Mouse (Mus musculus) MN1 (cell line): Measurements from ENCODE around the gene Zfand5.
"Not testable (repeated sequence)": the region's sequence is repeated elsewhere in the genome, so short reads cannot be mapped to it uniquely, and the experiment has no call there.

ENCODE experiments used
- DNase-seq: peaks from one replicate; pipeline ENCODE4 v3.0.0-alpha.2; 2016; ENCODE audit warnings: low spot score

Gene Zfand5

DNA sequence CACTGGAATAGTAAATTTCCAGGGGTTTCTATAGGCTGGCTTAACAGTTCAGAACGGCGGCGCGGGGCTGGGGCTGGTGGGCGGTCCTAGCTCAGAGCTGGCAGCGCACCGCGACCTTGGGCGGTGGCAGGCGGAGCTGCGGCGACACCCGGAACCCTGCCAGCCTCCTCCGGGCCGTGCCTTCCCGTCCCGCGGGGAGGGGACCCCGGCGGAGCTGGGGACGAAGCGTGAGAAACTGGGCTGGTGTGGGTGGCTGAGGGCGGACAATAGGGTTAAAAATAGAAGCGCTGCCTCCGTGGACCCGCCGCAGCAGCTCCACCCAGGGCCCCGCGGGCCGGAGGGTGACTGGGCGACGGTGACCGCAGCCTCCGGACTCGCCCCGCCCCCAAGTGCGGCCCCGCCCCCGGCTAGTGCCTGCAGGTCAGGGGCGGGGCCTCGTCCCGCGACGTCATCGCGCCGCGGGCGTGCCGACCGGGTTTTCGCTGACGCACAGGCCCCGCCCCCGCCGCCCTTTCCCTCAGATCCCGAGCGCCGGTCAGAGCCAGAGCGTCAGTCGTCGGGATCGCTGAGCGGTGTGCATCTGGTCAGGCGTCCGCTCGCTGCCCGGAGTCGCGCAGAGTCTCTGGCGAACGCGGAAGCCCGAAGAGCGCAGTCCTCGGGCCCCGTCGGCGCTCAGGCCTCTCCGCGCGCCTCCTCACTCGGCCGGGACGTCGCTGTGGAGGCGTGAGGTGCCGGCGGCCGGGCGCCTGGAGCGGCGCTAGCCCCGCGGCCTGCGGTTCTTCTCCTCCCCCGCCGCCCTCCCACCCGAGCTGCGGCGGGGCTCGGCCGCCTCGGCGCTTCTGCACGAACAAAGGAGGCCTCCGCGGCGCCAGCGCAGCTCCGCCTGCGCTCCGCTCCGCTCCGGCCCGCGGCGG, at the start of gene Zfand5:
Gene Zfand5 (plus strand): TSS at position 538 of the 914 bp plus-strand sequence.
- DNase-seq: peak; percentile 95

DNA sequence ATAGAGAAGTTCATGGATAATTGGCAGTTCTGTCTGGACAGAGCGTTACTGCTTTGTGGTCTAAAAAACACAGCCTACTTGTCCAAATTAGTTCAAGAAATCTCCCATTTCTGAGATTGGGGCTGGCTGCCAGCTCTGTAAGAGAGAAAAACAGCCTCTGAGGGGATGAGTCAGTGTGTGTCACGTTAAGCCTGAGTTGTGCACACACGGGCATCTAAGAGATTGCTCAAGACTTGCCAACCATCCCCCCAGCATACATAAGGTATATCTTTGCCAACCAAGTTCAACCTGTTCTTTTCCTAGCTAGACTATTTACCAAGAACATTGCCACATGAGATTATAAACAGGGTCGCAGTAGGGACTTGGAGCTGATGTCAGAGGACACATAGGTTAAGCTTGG, 44.9 kb upstream of the Zfand5 start:
- DNase-seq: no peak

DNA sequence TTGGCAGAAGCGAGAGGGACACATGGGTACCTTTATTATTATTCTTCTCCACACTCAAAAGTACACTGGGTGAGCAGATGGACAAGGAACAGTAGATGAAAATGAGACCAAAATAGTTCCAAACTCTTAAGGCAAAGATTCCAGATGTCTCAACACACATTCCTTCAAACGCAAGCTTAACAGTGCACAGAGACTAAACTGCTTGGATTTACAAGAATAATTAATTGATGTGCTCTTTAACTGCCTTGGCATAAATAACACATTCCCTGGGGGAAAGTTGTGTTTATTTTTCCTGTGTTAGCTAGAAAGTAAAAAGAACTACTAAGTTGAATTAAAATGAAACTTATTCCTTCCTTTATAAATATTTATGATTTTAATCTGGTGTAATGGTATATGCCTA, 44.3 kb upstream of the Zfand5 start:
- DNase-seq: no peak

DNA sequence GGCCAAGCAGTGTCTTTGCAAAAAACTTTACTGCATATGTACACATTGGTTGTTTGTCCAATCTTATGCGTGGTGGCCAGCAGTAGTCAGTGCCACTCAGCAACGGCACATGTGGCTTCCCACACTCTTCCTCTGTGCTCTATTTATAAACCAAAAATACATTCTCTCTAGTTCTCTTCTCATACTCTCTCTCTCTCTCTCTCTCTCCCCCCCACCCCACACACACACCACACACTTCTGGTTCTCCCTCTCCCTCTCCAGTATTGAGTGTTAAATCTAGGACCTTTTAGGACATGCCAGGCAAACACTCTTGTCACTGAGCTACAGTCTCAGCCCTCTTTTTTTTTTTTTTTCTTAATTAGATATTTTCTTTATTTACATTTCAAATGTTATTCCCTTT, 23.3 kb upstream of the Zfand5 start:
- DNase-seq: not testable (repeated sequence)

DNA sequence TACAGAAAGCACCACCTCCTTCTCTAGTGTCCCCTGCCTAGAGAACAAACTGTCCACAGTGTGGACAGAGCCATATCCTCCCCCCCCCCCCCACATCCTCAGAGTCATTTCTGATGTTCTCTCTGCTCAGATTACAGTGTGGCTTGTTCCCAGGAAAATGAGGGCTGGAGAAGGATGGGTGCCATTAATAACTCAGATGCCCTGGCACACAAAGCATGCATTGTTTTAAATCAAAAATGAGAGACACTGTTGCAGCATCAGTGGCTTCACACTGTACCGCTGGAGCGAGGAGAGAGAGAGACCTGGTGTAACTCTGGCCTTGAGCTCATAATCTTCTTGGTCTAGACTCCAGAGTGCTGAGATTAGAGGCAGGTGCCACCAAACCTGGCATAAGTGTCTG, 18.2 kb upstream of the Zfand5 start:
- no peak for DNase-seq

DNA sequence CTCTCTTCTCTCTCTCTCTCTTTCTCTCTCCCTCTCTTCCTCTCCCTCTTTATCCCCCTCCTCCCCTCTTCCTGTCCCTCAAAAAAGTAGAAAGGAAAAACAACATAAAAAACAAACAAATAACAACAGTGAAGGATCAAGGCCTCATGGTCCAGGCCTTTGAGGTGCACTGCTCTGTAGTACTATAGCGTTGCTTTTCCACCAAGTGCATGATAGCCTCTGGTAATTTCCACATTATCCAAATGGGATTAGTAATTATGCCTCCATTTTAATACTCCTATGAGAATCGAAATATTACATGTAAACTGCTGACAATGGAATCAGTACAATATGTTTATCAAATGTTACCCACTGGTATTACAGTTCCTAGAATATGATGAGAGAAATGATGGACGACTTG, 16.2 kb upstream of the Zfand5 start:
- DNase-seq: no peak

DNA sequence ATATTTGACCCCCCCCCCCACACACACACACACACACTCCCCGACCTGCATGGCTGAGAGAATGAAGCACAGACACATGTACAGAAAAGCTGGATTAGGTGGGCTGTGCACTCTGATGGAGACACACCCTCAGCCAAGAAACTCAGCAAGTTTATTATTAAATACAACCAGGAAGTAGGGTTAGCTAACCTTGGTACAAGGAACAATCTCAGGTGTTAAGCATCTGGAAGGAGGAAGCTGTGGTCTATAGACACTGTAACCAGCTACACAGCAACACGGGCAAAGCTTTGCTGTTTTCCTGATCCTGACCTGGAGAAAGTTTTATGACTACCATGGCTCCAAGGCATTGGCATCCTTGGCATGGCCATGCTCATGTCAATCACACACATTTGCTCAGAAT, 12.6 kb upstream of the Zfand5 start:
- DNase-seq: no peak

DNA sequence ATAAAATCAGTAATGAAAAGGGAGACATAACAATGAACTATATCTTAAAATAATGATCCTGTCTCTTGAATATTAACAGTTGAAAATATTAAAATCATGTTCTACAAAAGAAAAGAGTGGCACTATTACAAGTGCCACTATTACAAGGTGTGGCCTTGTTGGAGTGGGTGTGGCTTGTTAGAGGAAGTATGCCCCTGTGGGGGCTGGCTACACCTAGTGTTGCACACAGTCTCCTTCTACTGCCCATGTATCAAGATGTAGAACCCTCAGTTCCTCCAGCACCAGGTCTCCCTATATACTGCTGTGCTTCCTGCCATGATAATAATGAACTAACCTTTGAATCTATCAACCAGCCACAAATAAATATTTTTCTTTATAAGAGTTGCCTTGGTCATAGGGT, 11.8 kb upstream of the Zfand5 start:
- DNase-seq: no peak

DNA sequence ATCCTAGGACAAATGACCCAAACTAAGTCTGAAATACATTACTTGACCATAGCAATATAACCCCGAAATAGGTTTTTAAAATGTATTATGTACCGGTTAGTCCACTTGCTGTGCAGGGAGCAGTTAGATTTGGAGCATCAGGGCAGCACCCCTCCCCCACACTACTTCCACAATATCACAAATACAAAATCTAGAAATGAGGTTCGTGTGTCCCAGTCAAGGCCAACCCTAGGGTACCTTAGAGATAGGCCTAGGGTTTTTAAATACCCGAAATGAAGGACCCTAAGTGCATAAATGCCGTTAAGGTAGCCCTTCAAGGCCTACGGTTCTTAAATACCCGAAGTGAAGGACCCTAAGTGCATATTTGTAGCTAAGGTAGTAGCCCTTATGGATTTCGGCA, 892 bp upstream of the Zfand5 start:
- DNase-seq: no peak

DNA sequence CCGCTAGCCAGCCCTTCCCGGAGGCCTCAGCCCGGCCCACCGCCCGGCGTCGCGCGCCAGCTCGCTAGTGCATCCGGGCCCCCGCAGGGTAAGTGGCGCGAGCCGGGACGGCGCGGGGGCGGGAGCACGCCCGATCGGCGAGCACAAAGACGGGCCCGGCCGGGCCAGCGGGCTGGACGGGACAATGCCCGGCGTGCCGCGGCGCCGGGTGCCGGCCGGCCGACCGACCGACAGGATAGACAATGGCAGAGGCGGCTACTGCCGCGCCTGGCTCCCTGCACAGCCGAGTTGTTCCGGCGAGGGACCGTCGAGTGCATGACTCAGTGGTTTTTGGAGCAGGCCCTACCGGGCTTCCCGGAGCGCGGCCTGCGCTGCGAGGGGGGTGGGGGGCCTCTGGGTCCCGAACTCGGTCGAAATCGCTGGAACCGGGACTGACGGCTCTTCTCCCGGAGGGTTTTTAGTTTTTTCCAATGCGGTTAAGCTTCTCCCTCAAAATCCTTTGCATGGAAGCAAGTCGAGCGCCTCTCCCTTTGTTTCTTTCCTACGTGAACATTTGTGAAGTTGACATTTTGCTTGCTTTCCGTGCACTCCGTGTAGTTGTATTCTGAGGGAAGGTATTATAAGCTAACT, 692 bp downstream of the Zfand5 start:
- DNase-seq: peak; percentile 63

DNA sequence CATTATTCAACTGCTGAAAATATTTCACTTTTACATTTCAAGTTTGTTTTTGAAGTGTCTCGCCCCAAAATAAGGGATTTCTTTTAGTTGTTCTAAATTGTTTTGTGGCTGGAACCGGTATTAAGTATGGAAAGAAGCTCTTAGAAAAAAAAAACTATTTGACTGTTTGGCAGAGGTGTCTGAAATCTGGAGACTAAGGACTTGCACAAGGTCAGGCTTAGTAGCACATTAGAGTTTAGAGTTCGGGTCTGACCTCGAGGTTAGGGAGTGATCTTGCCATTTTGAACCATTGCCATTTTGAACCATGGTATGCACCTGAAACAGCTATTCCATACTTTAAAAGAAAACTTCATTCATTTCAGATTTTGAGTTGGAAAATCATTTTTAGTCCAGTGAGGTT, 1.4 kb downstream of the Zfand5 start:
- no peak for DNase-seq

DNA sequence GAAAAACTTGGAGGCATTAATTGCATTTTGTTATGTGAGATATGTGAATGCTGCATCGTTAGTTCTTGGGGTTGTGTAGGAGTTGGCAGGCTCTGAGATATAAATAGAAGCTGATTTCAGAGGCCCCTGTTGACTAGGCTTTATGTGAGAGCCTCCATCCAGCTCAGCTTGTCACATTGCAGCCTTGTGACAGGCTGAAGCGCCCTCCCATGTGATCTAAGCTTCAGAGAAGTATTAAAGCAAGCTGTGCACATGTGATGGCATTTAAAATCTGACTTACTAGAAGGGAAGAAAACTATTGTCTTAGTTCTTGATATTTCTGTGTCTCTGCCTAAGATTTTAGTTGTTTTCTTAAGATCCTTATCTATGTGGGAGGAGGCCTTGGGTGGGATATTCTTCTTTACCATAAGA, 2.1 kb downstream of the Zfand5 start:
- peak; percentile 52 for DNase-seq

DNA sequence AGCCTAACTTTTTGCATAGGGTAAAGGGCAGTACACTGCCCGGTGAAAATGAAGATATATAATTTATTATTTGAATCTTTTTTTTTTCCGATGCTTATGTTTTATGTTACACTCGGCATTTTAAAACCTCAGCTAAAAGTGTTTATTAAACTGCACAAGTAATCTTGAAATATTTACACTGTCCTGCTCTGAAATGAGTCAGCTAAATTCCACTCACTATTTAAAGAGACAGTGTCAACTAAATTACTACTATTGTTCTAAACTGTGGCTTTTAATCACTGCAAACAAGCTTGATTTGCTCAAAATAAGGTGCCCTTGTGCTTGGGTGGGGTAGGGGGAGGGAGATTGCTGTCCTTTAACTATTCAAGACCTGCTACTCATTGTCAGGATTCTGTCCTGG, 2.6 kb downstream of the Zfand5 start:
- DNase-seq: no peak

DNA sequence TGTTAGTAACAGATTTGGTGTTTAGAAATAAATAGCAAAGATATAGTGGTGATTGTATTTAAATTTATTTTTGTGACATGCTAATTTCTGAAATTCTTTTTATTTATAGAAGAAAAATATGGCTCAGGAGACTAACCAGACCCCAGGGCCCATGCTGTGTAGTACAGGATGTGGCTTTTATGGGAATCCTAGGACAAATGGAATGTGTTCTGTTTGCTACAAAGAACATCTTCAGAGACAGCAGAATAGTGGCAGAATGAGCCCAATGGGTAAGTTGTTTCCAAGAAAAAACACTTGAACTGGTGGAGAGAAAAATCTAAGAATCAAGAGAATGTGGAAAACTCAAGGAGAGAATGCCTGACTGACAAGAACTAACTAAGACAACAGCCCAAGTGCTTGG, 4.2 kb downstream of the Zfand5 start:
- no peak for DNase-seq

DNA sequence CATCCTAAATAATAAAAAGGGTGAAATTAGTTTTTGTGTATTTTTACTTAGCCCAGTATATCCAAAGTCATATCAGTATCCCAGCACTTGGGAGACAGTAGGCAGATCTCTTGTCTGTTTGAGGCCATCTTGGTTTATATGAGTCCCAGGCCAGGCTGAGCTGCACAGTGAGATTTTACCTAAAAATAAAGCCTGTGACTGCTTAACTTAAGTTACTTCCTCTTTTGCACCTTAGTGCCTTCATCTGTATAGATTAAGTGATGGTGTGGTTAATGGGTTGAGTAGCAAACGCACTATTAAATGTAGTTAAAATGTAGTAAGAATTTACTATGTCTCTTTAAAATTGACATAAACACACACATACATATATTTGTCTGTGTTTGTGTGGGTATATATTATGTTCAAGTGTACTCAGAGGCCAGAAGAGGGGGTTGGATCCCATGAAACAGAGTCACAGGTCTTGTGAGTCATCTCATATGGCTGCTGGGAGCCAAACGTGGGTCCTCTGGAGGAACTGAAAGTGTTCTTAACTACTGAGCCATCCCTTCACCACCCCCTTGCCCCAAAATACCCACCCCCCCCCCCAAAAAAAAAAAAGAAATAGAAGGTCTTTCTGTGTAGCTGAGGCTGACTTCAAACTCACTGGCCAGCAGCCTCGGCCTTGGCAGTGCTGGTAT, 14.5 kb downstream of the Zfand5 start:
- DNase-seq: no peak

DNA sequence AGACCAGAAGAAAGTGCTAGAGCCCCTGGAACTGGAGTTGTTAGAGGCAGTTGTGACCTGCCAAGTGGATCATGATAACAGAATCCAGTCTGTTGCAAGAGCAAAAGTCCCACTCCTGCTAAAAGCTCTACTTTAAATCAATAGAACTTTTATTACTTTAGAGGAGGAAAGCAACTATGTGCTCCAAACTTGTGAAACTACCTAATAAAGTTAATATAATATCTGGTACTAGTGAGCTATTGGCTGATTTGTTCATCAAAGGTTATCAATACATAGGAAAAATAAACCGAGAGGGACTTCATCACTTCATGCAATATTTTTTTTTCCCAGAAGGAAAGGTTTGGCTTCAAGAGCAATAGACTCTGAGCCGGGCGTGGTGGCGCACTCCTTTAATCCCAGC, 25.3 kb downstream of the Zfand5 start:
- no peak for DNase-seq

DNA sequence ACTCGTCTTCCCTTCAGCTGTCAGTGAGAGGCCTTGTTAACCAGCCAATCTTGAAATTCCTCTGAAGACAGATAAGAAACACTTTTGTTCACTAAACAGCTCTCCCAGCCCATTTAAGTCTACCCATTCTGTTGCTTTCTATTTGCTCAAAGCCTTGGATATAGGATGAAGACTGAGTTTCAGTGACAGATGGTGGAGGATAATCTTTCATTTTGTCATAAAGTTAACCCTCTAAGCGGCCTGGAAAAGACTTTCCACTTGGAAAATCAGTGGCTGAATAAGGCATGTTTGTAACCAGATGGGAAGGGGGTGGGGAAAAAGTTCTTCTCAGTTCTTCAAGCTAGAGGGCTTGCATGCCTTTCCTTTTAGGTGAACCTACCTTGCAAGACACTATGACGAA, 29.7 kb downstream of the Zfand5 start:
- DNase-seq: no peak

DNA sequence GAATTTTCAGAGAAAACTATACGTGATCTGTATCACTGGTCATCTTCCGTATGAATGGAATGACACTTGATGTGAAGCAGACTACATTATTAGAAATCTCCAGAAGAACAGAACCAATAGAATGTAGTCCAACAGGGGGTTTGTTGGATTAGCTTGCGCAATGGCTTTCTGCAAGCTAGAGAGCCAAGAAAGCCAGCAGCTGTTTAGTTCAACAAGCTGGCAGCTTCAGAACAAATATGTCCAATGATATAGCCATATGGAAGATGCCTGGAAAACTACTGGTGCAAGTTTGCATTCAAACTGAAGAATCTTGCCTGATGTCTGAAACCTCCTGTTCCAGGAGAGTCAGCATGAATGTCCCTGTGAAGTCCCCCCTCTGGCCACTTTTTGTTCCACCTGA, 35.7 kb downstream of the Zfand5 start:
- DNase-seq: no peak

DNA sequence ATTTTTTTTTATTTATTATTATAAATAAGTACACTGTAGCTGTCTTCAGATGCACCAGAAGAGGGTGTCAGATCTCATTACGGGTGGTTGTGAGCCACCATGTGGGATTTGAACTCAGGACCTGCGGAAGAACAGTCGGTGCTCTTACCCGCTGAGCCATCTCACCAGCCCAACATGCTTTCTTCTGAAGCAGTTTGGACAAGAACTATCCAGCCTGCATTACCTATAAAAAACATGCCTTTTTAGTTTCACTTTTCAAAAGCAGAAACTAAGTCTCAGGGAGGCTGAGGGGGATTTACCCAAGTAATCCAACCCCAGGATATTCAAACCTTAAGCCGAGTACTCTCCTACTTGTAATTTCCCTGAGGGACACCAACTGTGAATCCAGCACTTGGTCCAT, 38.3 kb downstream of the Zfand5 start:
- DNase-seq: not testable (repeated sequence)

DNA sequence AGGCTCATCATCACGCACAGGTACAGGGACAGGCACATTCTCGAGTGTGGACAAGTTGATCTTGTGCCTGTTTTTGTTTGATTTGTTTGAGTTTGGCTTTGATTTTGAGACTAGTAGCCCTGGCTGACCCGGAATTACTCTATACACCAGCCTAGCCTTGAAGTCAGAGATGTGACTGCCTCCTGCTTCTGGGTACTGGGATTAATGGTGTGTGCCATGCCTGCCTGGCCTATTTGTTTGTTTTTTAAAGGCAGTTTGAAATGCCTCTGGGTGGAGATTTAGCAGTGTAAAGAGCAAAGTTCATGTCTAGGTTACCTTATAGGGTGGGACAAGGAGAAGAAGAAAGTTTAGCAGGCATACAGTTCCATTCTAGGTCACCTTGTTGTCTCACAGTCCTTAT, 43.6 kb downstream of the Zfand5 start:
- DNase-seq: no peak

DNA sequence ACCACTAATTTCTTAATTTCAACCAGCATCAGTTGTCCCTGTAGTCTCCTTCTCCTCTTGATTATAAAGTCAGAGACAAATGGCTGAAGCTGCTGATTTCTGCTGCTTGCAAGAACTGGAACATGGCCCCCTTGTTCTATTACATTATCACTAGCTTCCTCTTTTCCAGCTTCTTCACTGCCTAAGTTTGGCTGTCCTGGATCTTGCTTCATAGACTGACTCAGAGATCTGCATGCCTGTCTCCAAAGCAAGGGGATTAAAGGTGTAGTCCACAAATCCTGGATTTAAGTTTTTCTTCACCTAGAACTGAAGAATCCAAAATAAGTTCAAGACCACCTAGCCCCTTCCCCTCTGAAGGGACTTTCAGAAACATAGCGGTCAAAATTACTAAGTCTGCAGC, 47.5 kb downstream of the Zfand5 start:
- no peak for DNase-seq

DNA sequence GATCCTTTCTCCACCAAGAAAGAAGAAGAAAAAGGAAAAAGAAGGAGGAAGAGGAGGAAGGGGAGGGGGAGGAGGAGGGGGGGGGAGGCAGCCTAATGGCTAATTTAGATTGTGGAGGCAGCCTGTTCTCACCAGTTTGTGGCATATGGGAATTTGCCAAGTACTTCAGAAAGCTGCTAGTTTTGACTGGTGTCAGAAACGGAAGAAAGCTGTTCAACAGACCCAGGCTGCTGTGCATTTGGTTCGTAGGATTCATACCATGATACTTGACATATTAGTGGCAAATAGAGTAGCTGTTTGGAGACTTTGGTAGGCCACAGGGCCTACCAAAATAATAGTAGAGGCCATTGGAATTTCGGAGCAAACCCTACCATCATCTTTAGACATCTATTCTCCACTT, 53.3 kb downstream of the Zfand5 start:
- no peak for DNase-seq

DNA sequence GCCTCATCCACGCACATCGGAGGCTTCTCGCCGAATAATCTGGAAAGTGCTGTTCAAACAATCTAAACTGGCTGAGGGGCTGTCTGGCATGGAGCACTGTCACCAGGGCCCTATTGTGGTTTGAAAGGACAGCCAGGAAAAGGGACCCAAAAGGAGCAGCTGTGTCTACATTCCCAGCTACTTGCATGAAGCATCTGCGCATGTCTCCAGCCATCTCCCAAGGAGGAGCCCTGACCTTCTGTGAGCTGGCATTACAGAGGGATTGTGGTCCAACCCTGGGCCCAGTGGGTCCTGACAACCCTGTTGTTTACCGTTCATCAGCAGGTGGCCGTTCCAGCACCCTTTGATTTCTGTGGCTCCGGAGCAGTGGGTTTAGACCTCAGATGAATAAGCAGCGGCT, 56.9 kb downstream of the Zfand5 start:
- DNase-seq: no peak
